Mouse (Mus musculus) gastrocnemius, postnatal 25 days (tissue): ENCODE data around the gene Rnf214. TPM values are rescaled to one million over a fixed set of nuclear protein-coding genes. Genes with fewer than 3 reads are reported as not detected.
"Not testable (repeated sequence)": the region's sequence is repeated elsewhere in the genome, so short reads cannot be mapped to it uniquely, and the experiment has no call there.

ENCODE experiments used
- DNase-seq: peaks from one replicate; pipeline ENCODE4 v3.0.0; 2022
- total RNA-seq, 2 experiments: library from RNA; stranded (reverse); gene quantifications; 1 replicate in 1 of 2; 2 replicates in 1 of 2; pipeline ENCODE4 v1.2.3; 2021

Rnf214 gene
- total RNA-seq, 2 experiments from 2014 or later: 20.6 to 22.7 TPM

- DNase-seq: no peak
These were observed 56.1 kb downstream of the Rnf214 start for GRCm38 (mm10) chr9:45850528-45851155.

DNA sequence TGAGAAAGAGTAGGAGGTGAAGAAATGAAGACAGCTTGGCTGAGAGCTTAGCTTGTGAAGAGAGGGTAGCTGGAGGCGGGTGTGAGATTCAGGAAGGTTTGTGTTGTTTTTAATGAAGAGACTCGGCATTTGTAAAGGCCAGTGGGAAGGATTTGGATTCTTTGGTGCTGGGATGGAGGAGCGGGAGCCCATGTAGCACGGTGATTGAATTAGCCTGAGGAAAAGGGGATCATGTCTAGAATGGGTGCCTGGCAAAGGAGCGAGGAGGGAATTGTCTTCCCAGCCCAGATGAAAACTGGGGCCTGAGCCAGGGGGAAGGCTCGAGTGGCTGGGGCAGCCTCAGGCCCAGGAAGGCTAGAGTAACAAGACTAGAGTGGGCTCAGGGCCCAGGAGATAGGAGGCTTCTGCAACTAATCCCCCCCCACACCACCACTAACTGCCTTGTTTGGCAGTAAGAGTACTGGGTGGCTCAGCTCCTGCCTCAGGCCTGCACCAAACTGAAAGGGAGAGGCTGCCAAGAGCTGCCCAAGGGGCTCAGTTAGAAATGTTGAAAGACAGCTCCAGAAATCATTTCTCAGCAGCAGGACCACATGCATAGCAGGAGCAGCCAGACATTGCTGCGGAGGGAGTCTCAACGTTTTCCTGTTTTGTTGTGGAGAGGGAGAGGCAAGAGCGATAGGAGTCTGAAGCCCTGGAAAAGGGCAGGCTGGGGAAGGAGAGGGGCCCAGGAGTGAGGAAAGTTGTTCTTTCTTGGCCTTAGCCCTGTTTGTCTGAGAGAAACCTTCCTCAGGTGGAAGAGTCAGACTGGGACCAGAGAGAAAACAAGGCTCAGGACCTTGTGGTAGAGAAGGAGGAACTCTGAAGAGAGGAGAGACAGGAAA is 56.9 kb downstream of the Rnf214 start:
- peak; percentile 73 for DNase-seq

GRCm38 (mm10) chr9:45846891-45847460 is 59.7 kb downstream of the Rnf214 start:
- DNase-seq: no peak

DNA sequence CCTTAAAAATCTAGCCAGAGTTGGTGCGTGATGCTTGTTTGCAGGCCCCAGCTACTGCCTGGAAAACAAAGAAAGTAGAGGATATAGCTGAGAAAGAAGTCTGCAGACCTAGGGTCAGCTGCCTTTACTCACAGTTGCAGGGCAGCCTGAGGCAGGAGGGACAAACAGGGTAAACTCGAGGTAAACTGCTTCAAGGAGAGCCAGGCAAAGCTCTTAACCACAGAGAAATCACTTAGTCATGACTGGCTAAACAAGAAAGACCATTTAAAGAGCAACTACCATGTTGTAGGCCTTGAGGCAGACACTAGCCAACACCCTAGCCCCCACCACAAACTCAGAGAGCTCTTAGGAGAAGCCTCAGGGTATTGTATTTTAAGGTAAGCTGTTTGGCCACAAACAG is 60.5 kb downstream of the Rnf214 start:
- DNase-seq: not testable (repeated sequence)

DNA sequence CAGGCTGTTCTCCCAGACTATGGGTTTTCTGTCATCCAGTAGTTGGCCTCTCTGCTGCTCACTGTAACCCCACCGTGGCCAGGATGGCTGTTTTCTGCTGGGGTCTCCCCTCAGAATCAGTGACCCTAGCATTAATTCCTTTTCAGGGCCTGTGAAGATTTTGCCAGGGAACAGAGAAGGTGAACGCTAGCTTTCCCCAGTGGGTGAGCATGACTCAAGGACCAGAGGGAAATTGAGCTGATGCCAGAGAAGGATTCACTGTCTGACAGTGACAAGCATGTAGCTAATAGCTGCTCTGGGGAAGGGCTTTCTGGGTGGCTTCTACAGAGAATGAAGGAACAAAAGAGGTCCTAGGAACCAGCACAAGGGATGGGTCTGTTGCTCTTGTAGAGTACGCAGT is 61.2 kb downstream of the Rnf214 start:
- no peak for DNase-seq

DNA sequence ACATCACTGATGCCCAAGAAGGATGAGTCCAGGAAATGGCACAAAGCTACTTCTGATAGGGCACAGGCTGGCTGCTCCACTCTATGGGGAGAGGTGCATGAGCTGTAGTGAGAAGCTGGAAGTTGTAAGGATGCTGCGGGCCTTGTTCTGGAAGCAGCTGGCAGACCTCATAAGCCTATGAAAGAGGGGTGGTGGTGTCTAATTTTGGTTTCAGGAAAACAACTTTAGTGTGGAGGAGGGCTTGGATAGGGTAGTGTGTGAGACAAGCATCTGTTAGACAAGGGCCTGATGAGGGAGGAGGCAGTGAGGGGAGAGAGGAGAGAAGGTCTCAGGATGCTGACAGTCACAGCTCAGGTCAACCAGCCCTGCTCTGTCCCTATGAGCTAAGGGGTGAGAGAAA is 62.9 kb downstream of the Rnf214 start:
- no peak for DNase-seq

GRCm38 (mm10) chr9:45843007-45843406 is 63.7 kb downstream of the Rnf214 start:
- no peak for DNase-seq

DNA sequence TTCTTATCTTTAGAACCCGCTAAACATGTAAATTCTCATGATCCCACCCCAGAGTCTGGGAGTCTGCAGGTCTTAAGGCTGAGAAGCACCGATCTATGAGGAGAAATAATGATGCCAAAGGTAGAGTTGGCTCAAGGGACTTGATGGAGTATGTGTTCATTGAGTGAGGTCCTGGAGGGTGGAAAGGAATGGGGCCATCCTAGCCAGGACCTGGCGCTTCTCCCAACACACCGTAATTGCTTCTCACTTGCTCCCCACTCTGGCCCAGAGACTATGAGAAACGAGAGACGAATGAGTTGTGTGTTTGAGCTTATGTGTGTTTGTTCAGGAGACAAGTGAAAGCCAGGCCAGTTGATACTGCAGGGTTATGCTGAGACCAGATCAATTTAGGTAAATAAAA is 65.3 kb downstream of the Rnf214 start:
- DNase-seq: no peak

- no peak for DNase-seq
These were observed 66.4 kb downstream of the Rnf214 start for GRCm38 (mm10) chr9:45840331-45840730.

GRCm38 (mm10) chr9:45839982-45840300 is 66.8 kb downstream of the Rnf214 start:
- no peak for DNase-seq

GRCm38 (mm10) chr9:45839139-45839981 is 67.4 kb downstream of the Rnf214 start:
- peak; percentile 41 for DNase-seq

- peak; percentile 76 for DNase-seq
These were observed 68.1 kb downstream of the Rnf214 start, which contains the start of gene Bace1 for GRCm38 (mm10) chr9:45838434-45839138. Bace1 (plus strand) TSS chr9:45838580.

- DNase-seq: no peak
These were observed 68.7 kb downstream of the Rnf214 start for GRCm38 (mm10) chr9:45838069-45838433.

DNA sequence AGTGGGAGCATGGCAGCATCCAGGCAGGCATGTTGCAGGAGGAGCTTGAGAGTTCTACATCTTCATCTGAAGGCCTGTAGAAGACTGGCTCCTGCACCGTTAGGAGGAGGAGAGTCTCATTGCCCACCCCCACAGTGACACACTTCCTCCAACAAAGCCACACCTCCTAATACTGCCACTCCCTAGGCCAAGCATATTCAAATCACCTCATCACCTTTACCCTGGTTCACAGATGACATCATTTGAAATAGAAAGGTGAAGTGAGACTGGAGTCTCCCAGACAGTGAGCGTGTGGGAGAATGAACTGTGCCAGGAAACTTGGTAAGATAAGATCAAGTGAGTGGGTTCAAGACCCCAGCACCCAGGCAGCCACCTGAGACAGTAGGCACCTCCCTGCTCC is 73.2 kb downstream of the Rnf214 start:
- no peak for DNase-seq

DNA sequence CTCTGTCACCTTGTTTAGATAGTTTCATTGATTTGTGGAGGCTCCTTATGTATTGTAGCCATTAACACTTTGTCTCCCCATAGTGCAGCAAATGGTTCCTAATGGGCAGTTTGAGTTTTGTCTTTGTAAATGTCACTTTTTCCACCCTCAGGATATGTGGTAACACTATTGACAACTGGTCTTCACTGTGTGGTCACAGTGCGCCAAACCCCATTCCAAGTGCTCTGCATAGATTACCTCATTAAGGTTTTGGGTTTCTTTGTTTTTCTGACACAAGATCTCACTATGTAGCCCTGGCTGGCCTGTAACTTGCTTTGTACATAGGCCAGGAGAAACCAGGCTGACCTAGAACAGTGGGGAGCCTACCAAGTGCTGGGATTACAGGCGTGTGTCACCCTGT is 73.8 kb downstream of the Rnf214 start:
- DNase-seq: no peak

- DNase-seq: peak; percentile 15
These were observed 77.6 kb downstream of the Rnf214 start for GRCm38 (mm10) chr9:45829107-45829506.

GRCm38 (mm10) chr9:45828291-45828963 is 78.3 kb downstream of the Rnf214 start, which contains the start of gene Cep164:
Cep164 (minus strand) TSS chr9:45828691.
- peak; percentile 89 for DNase-seq

DNA sequence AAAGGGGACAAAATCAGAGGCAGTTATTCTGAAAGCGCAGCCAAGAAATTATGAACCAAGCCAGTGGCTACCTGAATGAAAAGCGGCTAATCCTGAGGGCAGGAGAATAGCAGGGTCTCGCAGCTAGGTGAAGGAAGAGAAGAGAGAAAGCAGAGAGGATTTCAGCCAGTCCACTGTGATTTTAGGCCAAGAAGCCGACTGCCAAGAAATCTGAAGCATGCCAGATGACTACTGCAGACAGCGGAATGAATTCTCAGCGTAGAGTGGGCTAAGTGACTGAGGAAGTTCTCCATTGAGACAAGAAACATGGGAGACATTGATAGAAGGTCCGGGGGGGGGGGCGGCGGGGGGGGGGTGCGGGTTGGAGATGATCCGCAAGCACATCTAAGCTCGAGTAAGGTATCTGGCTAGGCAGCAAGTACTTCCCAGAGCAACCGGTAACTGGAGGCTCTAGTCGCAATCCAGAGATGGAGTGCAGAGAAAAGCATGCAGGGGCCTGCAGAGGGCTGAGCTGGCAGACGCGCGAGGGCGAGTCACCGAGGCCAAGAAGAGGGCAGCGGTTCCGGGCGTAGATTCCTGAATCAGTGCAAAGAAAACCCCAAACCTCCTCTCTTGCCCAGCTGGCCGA is 78.9 kb downstream of the Rnf214 start:
- peak; percentile 24 for DNase-seq

DNA sequence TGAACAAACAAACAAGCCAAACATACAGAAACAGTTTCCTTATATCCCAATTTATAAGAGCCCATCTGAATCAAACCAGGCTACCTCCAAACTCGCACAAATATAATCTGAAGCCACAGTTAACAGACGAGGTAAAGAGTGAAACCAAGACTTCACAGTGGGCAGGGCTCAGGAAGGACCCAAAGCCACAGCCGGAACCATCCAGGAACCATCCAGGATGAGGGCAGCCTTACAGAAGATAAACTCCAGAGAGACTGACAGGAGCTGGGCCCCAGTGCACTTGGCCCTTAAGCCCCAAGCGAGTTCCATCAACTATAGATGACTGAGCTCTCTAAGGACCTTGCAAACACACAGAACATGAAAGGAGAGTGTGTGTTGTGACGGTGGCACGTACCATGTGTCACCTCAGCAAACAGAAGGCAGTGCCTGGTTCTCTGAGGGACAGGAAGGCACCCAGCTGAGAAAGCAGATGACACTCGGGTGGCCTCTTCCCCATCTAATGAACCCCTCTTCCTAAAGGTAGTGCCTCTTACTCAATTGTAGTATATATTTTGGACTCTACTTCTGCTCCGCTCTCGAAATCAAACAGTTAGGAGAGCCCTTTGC is 88.2 kb downstream of the Rnf214 start:
- no peak for DNase-seq

DNA sequence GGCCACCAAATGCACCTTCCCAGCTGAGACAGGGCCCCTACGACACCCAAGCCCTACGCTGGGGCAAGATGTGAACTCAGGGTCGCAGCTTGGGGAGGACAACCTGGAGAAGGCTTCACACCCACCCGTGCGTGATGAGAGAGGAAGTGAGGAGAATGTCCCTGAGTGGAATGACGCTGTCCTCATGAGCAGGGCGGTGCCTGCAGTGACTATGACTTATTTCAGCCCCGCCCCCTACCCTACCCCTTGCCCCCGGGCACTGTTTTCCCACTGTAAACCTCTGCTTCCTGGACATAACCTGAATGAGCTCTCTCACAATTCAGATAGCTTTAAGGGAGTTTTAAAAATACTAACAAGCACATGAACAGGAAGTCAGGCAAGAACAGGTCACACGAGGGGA is 91.2 kb downstream of the Rnf214 start:
- no peak for DNase-seq
